Mouse (Mus musculus) neural tube, embryonic 13.5 days (tissue): Measurements from ENCODE around the gene Rbm28. TPM values are rescaled to one million over a fixed set of nuclear protein-coding genes. Genes with fewer than 3 reads are reported as not detected.

Experiments
- ATAC-seq: fragments of 200-750 bp; cut with Nextera tagmentation; 2 replicates; pipeline ENCODE4 v1.8.0; 2017; ENCODE audit warnings: low read depth, mild to moderate bottlenecking, moderate TSS enrichment, moderate library complexity
- H3K27ac ChIP-seq: fragments of 300-500 bp; sonication (generic); replicated peaks from 2 replicates; pipeline ENCODE4 v1.5.1; 2015; ENCODE audit warnings: moderate library complexity, mild to moderate bottlenecking, inconsistent platforms
- H3K27me3 ChIP-seq: fragments of 300-500 bp; sonication (generic); 2 replicates; pipeline ENCODE4 v1.6.1; 2015; ENCODE audit warnings: mild to moderate bottlenecking, inconsistent platforms
- H3K36me3 ChIP-seq: fragments of 300-500 bp; sonication (generic); 2 replicates; pipeline ENCODE4 v1.6.1; 2015; ENCODE audit warnings: mild to moderate bottlenecking, inconsistent platforms
- H3K4me1 ChIP-seq: fragments of 300-500 bp; sonication (generic); replicated peaks from 2 replicates; pipeline ENCODE4 v1.6.1; 2015; ENCODE audit warnings: inconsistent platforms
- H3K4me2 ChIP-seq: fragments of 300-500 bp; sonication (generic); 2 replicates; pipeline ENCODE4 v1.6.1; 2015; ENCODE audit warnings: inconsistent platforms, mild to moderate bottlenecking, moderate library complexity
- H3K4me3 ChIP-seq: fragments of 300-500 bp; sonication (generic); 2 replicates; pipeline ENCODE4 v1.5.1; 2015; ENCODE audit warnings: mild to moderate bottlenecking, inconsistent platforms
- H3K9ac ChIP-seq: fragments of 300-500 bp; sonication (generic); 2 replicates; pipeline ENCODE4 v1.6.1; 2015; ENCODE audit warnings: moderate library complexity, mild to moderate bottlenecking, inconsistent platforms
- H3K9me3 ChIP-seq: fragments of 300-500 bp; sonication (generic); 2 replicates; pipeline ENCODE4 v1.6.1; 2016; ENCODE audit warnings: inconsistent platforms
- WGBS: fragments of 180-500 bp; shearing (Covaris S2); methylation state at CpG from one replicate; pipeline ENCODE4 v1.1.7; 2015; 5-methylcytosine and 5-hydroxymethylcytosine counted together
- microRNA-seq: library from miRNA; unstranded; fragments of <30 nt; microRNA quantifications from one replicate; pipeline ENCODE4, GENCODE M21; 2016
- polyA plus RNA-seq: library from polyadenylated mRNA; unstranded; fragments of >200 nt; fragmentation: Nextera tagmentation; extraction: Ambion mirVana; gene quantifications from 2 replicates; pipeline ENCODE4 v1.2.1, GENCODE M21; 2015

Gene Rbm28
- polyA plus RNA-seq, 1 experiment from 2014 or later = 44.4 TPM

- no peak overlapping the region for H3K4me3 ChIP-seq
- H3K27ac ChIP-seq = no peak overlapping the region
- no peaks in the 10 kb centered on the region for H3K27me3 ChIP-seq
- WGBS = 44% methylated on average over 9 of the region's 9 CpGs
- no peaks in the 10 kb centered on the region for H3K9me3 ChIP-seq
- no peak overlapping the region for H3K4me2 ChIP-seq
- peaks cover 5% of the 10 kb centered on the region; the same call in 1 of the 2 replicates for H3K4me1 ChIP-seq
- no peak overlapping the region for H3K9ac ChIP-seq
- H3K36me3 ChIP-seq = no peaks in the 10 kb centered on the region
- ATAC-seq = no peak
Observed at GRCm38 (mm10) chr6:29082776-29083354, 81.9 kb downstream of the Rbm28 start.

- Histone ChIP-seq H3K27me3 (no peaks in the 10 kb centered on the region), H3K27ac (no peak overlapping the region), H3K4me2 (no peak overlapping the region), H3K4me3 (no peak overlapping the region), H3K9me3 (no peaks in the 10 kb centered on the region), H3K36me3 (no peaks in the 10 kb centered on the region), H3K9ac (no peak overlapping the region), H3K4me1 (peaks cover 5% of the 10 kb centered on the region; the same call in 1 of the 2 replicates)
- ATAC-seq = no peak
- 81% methylated on average over 10 of the region's 10 CpGs for WGBS
Observed at GRCm38 (mm10) chr6:29081826-29082363, 82.9 kb downstream of the Rbm28 start.

- H3K9ac ChIP-seq = no peak overlapping the region
- no peaks in the 10 kb centered on the region for H3K36me3 ChIP-seq
- 71% methylated on average over 4 of the region's 4 CpGs for WGBS
- ATAC-seq = no peak
- no peak overlapping the region for H3K4me2 ChIP-seq
- no peaks in the 10 kb centered on the region for H3K9me3 ChIP-seq
- no peak overlapping the region for H3K4me3 ChIP-seq
- H3K4me1 ChIP-seq = peaks cover 5% of the 10 kb centered on the region; the same call in 1 of the 2 replicates
- H3K27ac ChIP-seq = no peak overlapping the region
- H3K27me3 ChIP-seq = no peaks in the 10 kb centered on the region
Observed at GRCm38 (mm10) chr6:29079291-29079690, 85.5 kb downstream of the Rbm28 start.

- H3K9ac ChIP-seq = no peak overlapping the region
- H3K9me3 ChIP-seq = no peaks in the 10 kb centered on the region
- no peaks in the 10 kb centered on the region for H3K4me1 ChIP-seq
- no peak overlapping the region for H3K4me3 ChIP-seq
- no peak overlapping the region for H3K4me2 ChIP-seq
- no peaks in the 10 kb centered on the region for H3K36me3 ChIP-seq
- no peak for ATAC-seq
- no peak overlapping the region for H3K27ac ChIP-seq
- H3K27me3 ChIP-seq = no peaks in the 10 kb centered on the region
Observed at GRCm38 (mm10) chr6:29074133-29074469, 90.7 kb downstream of the Rbm28 start.

Small RNA genes within 50 kb of the gene (microRNA-seq; reads per million reads assigned to microRNA genes)
- gene Gm24303 = not detected

Other genes with a start within 250 kb of the Rbm28 start
- gene Lep, start 104.8 kb downstream of the Rbm28 start, polyA plus RNA-seq = not detected in 2 replicates
- 4.8 TPM in 2 replicates for gene Prrt4, start 14.6 kb upstream of the Rbm28 start, polyA plus RNA-seq
- 84.7 and 91.1 TPM in 2 replicates for gene Impdh1, start 51.4 kb upstream of the Rbm28 start, polyA plus RNA-seq
- 34.6 and 36.6 TPM in 2 replicates for gene Hilpda, start 107.5 kb upstream of the Rbm28 start, polyA plus RNA-seq
- gene Fam71f2, start 114.6 kb upstream of the Rbm28 start, polyA plus RNA-seq = 0.43 and 0.63 TPM in 2 replicates
- gene Fam71f1, start 154.1 kb upstream of the Rbm28 start, polyA plus RNA-seq = not detected in 2 replicates
- 180 and 200 TPM in 2 replicates for gene Calu, start 183.1 kb upstream of the Rbm28 start, polyA plus RNA-seq
- 0.25 and 0.34 TPM in 2 replicates for gene Opn1sw, start 223.5 kb upstream of the Rbm28 start, polyA plus RNA-seq
- gene Ccdc136, start 231.3 kb upstream of the Rbm28 start, polyA plus RNA-seq = 45.0 and 45.5 TPM in 2 replicates